Mouse (Mus musculus) forebrain, embryonic 14.5 days (tissue): Measurements from ENCODE around the gene Cth. TPM values are rescaled to one million over a fixed set of nuclear protein-coding genes. Genes with fewer than 3 reads are reported as not detected.
A peak's percentile ranks its signal among the peaks of the same experiment; 100 is the strongest.
"Not testable (repeated sequence)": the region's sequence is repeated elsewhere in the genome, so short reads cannot be mapped to it uniquely, and the experiment has no call there.

Experiments used
- ATAC-seq: fragments of 200-750 bp; cut with Nextera tagmentation; 2 replicates; pipeline ENCODE4 v1.8.0; 2017; ENCODE audit warnings: mild to moderate bottlenecking, moderate library complexity
- DNase-seq: peaks from one replicate; pipeline ENCODE4 v3.0.0-alpha.2; 2015; ENCODE audit warnings: low spot score
- H3K27ac ChIP-seq: fragments of 300-500 bp; sonication (generic); 2 replicates; pipeline ENCODE4 v1.5.1; 2014; ENCODE audit warnings: low read depth, mild to moderate bottlenecking, control low read depth, low read length, moderate library complexity
- H3K27me3 ChIP-seq: fragments of 300-500 bp; sonication (generic); replicated peaks from 2 replicates; pipeline ENCODE4 v1.6.1; 2014; ENCODE audit warnings: low read length, control low read depth, mixed read lengths; ENCODE audit not compliant: control insufficient read depth, insufficient read depth
- H3K36me3 ChIP-seq: fragments of 300-500 bp; sonication (generic); 2 replicates; pipeline ENCODE4 v1.6.1; 2014; ENCODE audit warnings: low read length, control low read depth; ENCODE audit not compliant: control insufficient read depth, insufficient read depth
- H3K4me1 ChIP-seq: fragments of 300-500 bp; sonication (generic); 2 replicates; pipeline ENCODE4 v1.6.1; 2014; ENCODE audit warnings: antibody characterized with exemption, low read length, control low read depth; ENCODE audit not compliant: control insufficient read depth, insufficient read depth
- H3K4me2 ChIP-seq: fragments of 300-500 bp; sonication (generic); 2 replicates; pipeline ENCODE4 v1.6.1; 2014; ENCODE audit warnings: mild to moderate bottlenecking, control low read depth, low read length
- H3K4me3 ChIP-seq: fragments of 300-500 bp; sonication (generic); 2 replicates; pipeline ENCODE4 v1.5.1; 2014; ENCODE audit warnings: low read depth, low read length, control low read depth
- H3K9ac ChIP-seq: fragments of 300-500 bp; sonication (generic); 2 replicates; pipeline ENCODE4 v1.6.1; 2014; ENCODE audit warnings: mild to moderate bottlenecking, low read length, control low read depth, moderate library complexity
- H3K9me3 ChIP-seq: fragments of 300-500 bp; sonication (generic); replicated peaks from 2 replicates; pipeline ENCODE4 v1.6.1; 2016; ENCODE audit warnings: low read length, control low read depth, mixed read lengths; ENCODE audit not compliant: control insufficient read depth
- WGBS: fragments of 180-500 bp; shearing (Covaris S2); extraction: QIAGEN DNeasy Blood & Tissue Kit; methylation state at CpG from one replicate; pipeline ENCODE4 v1.1.7; 2014; 5-methylcytosine and 5-hydroxymethylcytosine counted together
- polyA plus RNA-seq: library from polyadenylated mRNA; unstranded; fragments of >200 nt; fragmentation: Nextera tagmentation; extraction: Ambion mirVana; gene quantifications from 2 replicates; pipeline ENCODE4 v1.2.1, GENCODE M21; 2014

Gene Cth
- polyA plus RNA-seq, 1 experiment from 2014 or later = 5.2 TPM

GRCm38 (mm10) chr3:157946843-157947358 is 22.0 kb upstream of the Cth start, which contains the start of gene Ankrd13c:
Gene Ankrd13c, plus strand, starts transcription at chr3:157947239.
- H3K9ac ChIP-seq = peak within 1 kb of the TSS; percentile 95
- H3K4me1 ChIP-seq = peaks cover 7% of the 10 kb centered on the region
- peak within 1 kb of the TSS; percentile 97 for H3K27ac ChIP-seq
- H3K9me3 ChIP-seq = no peaks in the 10 kb centered on the region
- no peaks in the 10 kb centered on the region for H3K27me3 ChIP-seq
- ATAC-seq (peak; percentile 98), DNase-seq (peak; percentile 97)
- WGBS = under 1% methylated on average over 42 of the region's 45 CpGs
- peak within 1 kb of the TSS; percentile 96 for H3K4me2 ChIP-seq
- peak within 1 kb of the TSS; percentile 97 for H3K4me3 ChIP-seq
- H3K36me3 ChIP-seq = no peaks in the 10 kb centered on the region

DNA sequence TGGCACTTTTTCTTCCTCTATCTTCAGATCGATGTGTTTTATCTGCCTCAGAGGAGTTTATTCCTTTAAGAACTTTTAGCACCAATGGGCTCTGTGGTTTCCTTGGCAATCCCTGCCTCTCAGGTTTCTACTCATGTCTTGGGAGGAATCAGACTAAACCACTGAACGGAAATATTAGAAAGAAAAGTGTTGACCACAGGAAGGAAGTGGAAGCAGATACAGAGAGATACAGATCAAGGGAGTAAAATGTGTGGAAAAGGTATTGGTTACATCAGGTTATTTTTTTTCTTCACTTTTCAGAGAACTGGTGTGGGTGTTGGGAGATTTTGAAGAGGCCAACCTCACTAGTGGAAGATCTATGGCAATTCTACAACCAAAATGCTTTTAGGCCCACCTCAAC is 13.7 kb upstream of the Cth start:
- Histone ChIP-seq H3K4me2 (no peak overlapping the region), H3K36me3 (no peaks in the 10 kb centered on the region), H3K4me3 (no peak overlapping the region), H3K27ac (no peak overlapping the region), H3K9me3 (no peaks in the 10 kb centered on the region), H3K9ac (no peak overlapping the region), H3K27me3 (no peaks in the 10 kb centered on the region), H3K4me1 (no peaks in the 10 kb centered on the region)
- DNase-seq (no peak), ATAC-seq (no peak)
- 86% methylated on average over 2 of the region's 2 CpGs for WGBS

DNA sequence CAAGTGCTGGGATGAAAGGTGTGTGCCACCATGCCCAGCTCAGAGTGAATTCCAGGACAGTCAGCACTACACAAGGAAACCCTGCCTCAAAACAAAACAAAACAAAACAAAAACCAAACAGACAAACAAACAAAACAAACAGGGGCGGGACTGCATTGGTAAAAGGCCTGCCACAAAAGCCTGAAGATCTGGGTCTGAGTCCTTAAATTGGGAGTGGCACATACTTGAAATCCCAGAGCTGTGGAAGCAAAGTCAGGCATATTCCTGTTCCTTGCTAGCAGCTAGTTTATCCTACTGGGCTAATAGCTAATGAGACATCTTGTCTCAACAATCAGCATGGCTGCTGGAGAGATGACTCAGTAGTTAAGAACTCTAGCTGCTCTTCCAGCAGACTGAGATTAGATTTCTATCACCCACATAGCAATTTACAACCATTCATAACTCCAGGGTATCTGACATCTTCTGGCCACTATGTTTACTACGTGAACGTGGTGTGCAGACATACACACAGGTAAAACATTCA is 9.5 kb upstream of the Cth start:
- WGBS = 88% methylated on average over 3 of the region's 3 CpGs
- Histone ChIP-seq H3K4me2 (no peak overlapping the region), H3K36me3 (no peaks in the 10 kb centered on the region), H3K9me3 (no peaks in the 10 kb centered on the region), H3K4me3 (no peak overlapping the region), H3K9ac (no peak overlapping the region), H3K27ac (no peak overlapping the region), H3K4me1 (no peaks in the 10 kb centered on the region), H3K27me3 (no peaks in the 10 kb centered on the region)
- DNase-seq (no peak), ATAC-seq (no peak)

- DNase-seq, H3K4me2 ChIP-seq, H3K36me3 ChIP-seq, H3K27ac ChIP-seq, H3K9ac ChIP-seq, H3K27me3 ChIP-seq, H3K4me3 ChIP-seq, H3K4me1 ChIP-seq, ATAC-seq, H3K9me3 ChIP-seq: not testable (repeated sequence)
- WGBS = 65% methylated on average over 5 of the region's 6 CpGs
Measured at GRCm38 (mm10) chr3:157933223-157933622, 8.3 kb upstream of the Cth start.

GRCm38 (mm10) chr3:157932074-157932473 is 7.2 kb upstream of the Cth start:
- Histone ChIP-seq H3K4me1 (no peaks in the 10 kb centered on the region), H3K27me3 (no peaks in the 10 kb centered on the region), H3K36me3 (no peaks in the 10 kb centered on the region), H3K9me3 (no peaks in the 10 kb centered on the region), H3K4me2 (no peak overlapping the region), H3K4me3 (no peak overlapping the region), H3K27ac (no peak overlapping the region), H3K9ac (no peak overlapping the region)
- ATAC-seq (no peak), DNase-seq (no peak)
- WGBS = 47% methylated on average over 3 of the region's 3 CpGs

- 57% methylated on average over 3 of the region's 3 CpGs for WGBS
- no peaks in the 10 kb centered on the region for H3K9me3 ChIP-seq
- no peak overlapping the region for H3K4me3 ChIP-seq
- DNase-seq = no peak
- H3K36me3 ChIP-seq = no peaks in the 10 kb centered on the region
- H3K27ac ChIP-seq = no peak overlapping the region
- no peak overlapping the region for H3K4me2 ChIP-seq
- H3K4me1 ChIP-seq = no peaks in the 10 kb centered on the region
- no peak overlapping the region for H3K9ac ChIP-seq
- no peak for ATAC-seq
- H3K27me3 ChIP-seq = no peaks in the 10 kb centered on the region
Measured at GRCm38 (mm10) chr3:157931592-157931991, 6.7 kb upstream of the Cth start.

GRCm38 (mm10) chr3:157929417-157929816 is 4.5 kb upstream of the Cth start:
- H3K9me3 ChIP-seq = no peaks in the 10 kb centered on the region
- 91% methylated on average over 1 of the region's 1 CpGs for WGBS

DNA sequence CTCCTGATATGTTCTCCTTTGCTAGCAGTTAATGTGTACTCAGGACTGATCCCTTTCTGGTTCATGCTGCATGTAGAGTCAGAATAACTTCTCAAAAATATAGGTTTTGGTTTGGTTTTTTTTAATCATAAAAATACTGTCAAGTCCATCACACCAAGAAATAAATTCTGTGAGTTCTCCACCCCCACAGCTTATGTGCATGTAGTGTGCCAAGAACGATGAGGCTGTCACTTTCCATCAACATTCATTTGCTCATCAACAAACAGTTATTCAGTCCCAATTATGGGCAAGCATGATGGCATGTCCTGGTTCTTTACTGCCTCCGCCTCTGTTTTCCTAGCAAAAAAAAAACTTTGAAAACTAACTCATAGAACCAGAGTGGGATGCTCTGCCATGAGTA is 3.9 kb upstream of the Cth start:
- 90% methylated on average over 2 of the region's 2 CpGs for WGBS
- H3K4me3 ChIP-seq = no peak overlapping the region
- H3K4me2 ChIP-seq = no peak overlapping the region
- H3K36me3 ChIP-seq = no peaks in the 10 kb centered on the region
- no peaks in the 10 kb centered on the region for H3K27me3 ChIP-seq
- ATAC-seq = no peak
- H3K9me3 ChIP-seq = no peaks in the 10 kb centered on the region
- no peak overlapping the region for H3K27ac ChIP-seq
- no peak for DNase-seq
- H3K4me1 ChIP-seq = peaks cover 6% of the 10 kb centered on the region; the same call in 1 of the 2 replicates
- no peak overlapping the region for H3K9ac ChIP-seq

More at GRCm38 (mm10) chr3:157929417-157929816, 4.5 kb upstream of the Cth start:
- no peaks in the 10 kb centered on the region for H3K36me3 ChIP-seq
- ATAC-seq (no peak), DNase-seq (no peak)
- H3K9ac ChIP-seq = no peak overlapping the region
- H3K4me1 ChIP-seq = peaks cover 3% of the 10 kb centered on the region; the same call in 1 of the 2 replicates
- H3K4me2 ChIP-seq = no peak overlapping the region
- no peaks in the 10 kb centered on the region for H3K27me3 ChIP-seq
- H3K27ac ChIP-seq = no peak overlapping the region
- no peak overlapping the region for H3K4me3 ChIP-seq

DNA sequence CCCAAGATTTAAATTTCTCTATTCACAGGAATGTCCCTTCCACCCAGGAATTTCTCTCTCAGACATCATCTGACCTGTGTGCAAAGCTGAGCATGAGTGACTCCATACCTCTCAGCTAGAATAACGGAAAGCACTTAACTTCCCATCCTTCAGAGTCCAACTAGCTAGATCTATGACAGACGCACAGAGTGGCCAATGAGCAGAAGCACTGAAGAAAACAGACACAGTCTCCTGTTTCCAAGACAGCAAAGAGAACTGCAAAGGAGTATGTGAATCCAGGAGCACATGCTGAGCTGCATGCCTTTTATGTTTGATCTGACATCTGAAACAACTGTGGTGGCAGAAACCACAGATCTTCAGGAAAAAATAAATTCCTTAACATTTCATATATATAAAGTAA is 1.9 kb upstream of the Cth start:
- no peak for ATAC-seq
- DNase-seq = no peak
- Histone ChIP-seq H3K9ac (no peak overlapping the region), H3K9me3 (no peaks in the 10 kb centered on the region), H3K4me1 (peaks cover 6% of the 10 kb centered on the region; the same call in 1 of the 2 replicates), H3K27me3 (no peaks in the 10 kb centered on the region), H3K4me3 (no peak overlapping the region), H3K36me3 (no peaks in the 10 kb centered on the region), H3K27ac (no peak overlapping the region), H3K4me2 (no peak overlapping the region)
- WGBS = 70% methylated on average over 2 of the region's 2 CpGs
